Mouse (Mus musculus): ENCODE results near the gene Slitrk5. TPM values are rescaled to one million over a fixed set of nuclear protein-coding genes. Genes with fewer than 3 reads are reported as not detected.
"Not testable (repeated sequence)": the region's sequence is repeated elsewhere in the genome, so short reads cannot be mapped to it uniquely, and the experiment has no call there.

Gene Slitrk5
- 0.53 and 0.65 TPM in 2 replicates for polyA plus RNA-seq (2015; fragmentation: Nextera tagmentation; extraction: Ambion mirVana)

GRCm38 (mm10) chr14:111674664-111675147, at the start of gene Slitrk5:
TSS of gene Slitrk5 (plus strand) at chr14:111675097.
- Histone ChIP-seq H3K27ac (no peak within 1 kb of the TSS), H3K4me2 (peak within 1 kb of the TSS; percentile 99), H3K27me3 (peaks cover 56% of the 10 kb centered on the region), H3K9me3 (no peaks in the 10 kb centered on the region), H3K36me3 (no peaks in the 10 kb centered on the region), H3K4me3 (peak within 1 kb of the TSS; percentile 55), H3K9ac (peak within 1 kb of the TSS; percentile 31; the same call in 1 of the 2 replicates), H3K4me1 (peaks cover 27% of the 10 kb centered on the region; the same call in 1 of the 2 replicates)
- under 1% methylated on average over 22 of the region's 22 CpGs for WGBS
- ATAC-seq (ENCODE audit: borderline replicate concordance, extremely low read depth, low FRiP score, low TSS enrichment) = peak; percentile 77

GRCm38 (mm10) chr14:111672942-111673341, 2.0 kb upstream of the Slitrk5 start:
- 44% methylated on average over 1 of the region's 1 CpGs for WGBS
- Histone ChIP-seq H3K9ac (no peak overlapping the region), H3K27ac (no peak overlapping the region), H3K4me2 (no peak overlapping the region), H3K4me3 (no peak overlapping the region), H3K4me1 (peaks cover 27% of the 10 kb centered on the region; the same call in 1 of the 2 replicates), H3K27me3 (peaks cover 40% of the 10 kb centered on the region), H3K9me3 (no peaks in the 10 kb centered on the region), H3K36me3 (no peaks in the 10 kb centered on the region)
- ATAC-seq (ENCODE audit: borderline replicate concordance, extremely low read depth, low FRiP score, low TSS enrichment) = no peak

DNA sequence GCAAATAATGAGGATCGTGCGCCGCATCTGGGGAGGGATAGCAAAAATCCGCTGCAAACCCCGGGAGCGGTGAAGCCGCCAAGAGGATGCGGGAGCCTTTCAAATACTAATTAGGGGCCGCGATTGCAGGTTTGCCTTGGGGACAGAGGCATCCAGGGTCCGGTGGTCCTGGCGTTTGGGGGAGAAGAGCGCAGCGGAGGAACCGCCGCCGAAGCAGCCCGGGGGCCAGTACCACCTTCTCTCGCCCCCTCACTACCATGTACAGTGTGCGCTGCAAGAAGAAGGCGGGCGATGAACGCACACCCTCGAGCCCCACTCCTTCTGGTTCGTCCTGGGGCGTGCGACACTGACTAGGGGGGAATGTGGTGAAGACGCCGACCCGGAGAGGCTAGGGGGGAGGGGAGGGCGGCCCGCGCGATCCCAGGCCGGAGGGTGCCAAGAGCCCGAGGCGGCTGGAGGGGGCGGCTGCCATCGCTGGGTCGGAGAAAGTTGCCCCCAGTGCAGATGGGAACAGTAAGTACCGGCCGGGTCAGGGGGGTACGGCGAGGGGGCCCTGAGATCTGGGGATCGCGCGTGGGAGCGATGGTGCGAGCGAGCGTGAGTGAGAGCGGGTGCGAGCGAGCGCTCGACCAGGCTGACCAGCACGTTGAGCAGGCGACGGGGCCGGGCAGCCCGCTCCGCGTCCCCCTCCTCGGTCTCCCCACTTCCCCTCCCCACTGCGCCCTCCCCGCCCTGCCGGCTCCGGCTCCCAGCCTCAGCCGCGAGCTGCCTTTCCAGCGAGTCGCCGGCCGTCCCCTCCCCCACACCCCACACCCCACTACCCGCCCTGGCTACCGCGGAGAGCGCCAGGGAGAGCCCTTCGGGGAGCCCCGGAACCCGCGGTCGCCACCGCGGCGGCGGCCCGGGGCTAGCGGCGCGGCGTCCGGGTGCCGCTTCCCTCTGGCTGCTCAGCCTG, 591 bp downstream of the Slitrk5 start:
- peak overlapping the region; percentile 55 for H3K4me3 ChIP-seq
- no peak overlapping the region for H3K27ac ChIP-seq
- H3K4me2 ChIP-seq = peak overlapping the region; percentile 99
- whole genome bisulfite sequencing = under 1% methylated on average over 73 of the region's 94 CpGs
- H3K9me3 ChIP-seq = no peaks in the 10 kb centered on the region
- no peaks in the 10 kb centered on the region for H3K36me3 ChIP-seq
- peak overlapping the region; percentile 31; the same call in 1 of the 2 replicates for H3K9ac ChIP-seq
- ATAC-seq (ENCODE audit: borderline replicate concordance, extremely low read depth, low FRiP score, low TSS enrichment) = peak; percentile 60
- peaks cover 64% of the 10 kb centered on the region for H3K27me3 ChIP-seq
- H3K4me1 ChIP-seq = peaks cover 27% of the 10 kb centered on the region; the same call in 1 of the 2 replicates

DNA sequence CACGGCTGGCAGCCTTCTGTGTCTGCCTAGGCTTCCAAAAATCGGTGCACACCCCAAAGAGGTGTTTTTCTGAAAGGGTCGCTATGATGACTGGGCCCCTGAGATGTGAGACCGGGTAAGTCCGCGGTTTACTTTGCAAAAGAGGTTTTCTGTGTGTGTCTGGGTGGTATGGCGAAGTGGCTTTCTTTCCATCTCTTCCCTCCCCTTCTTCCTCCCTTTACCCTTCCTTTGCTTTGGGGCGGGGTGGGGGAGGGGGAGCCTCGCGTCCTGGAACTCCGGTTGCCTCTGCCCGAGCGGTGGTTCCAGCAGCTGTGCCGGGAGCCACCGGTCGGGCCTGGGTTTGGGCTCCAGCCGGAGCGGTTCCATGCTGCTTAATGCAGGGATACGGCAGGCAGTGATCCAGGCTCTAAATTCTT, 1.3 kb downstream of the Slitrk5 start:
- peak overlapping the region; percentile 99 for H3K4me2 ChIP-seq
- peaks cover 32% of the 10 kb centered on the region; the same call in 1 of the 2 replicates for H3K4me1 ChIP-seq
- H3K27ac ChIP-seq = no peak overlapping the region
- no peaks in the 10 kb centered on the region for H3K36me3 ChIP-seq
- ATAC-seq (ENCODE audit: borderline replicate concordance, extremely low read depth, low FRiP score, low TSS enrichment) = peak; percentile 47; the same call in 1 of the 2 replicates
- H3K9ac ChIP-seq = 0 out of 2 replicates have a peak overlapping the region, but pooled peaks have one; percentile 31
- WGBS = 0% methylated on average over 19 of the region's 19 CpGs
- H3K9me3 ChIP-seq = no peaks in the 10 kb centered on the region
- peak overlapping the region; percentile 55 for H3K4me3 ChIP-seq
- H3K27me3 ChIP-seq = peaks cover 70% of the 10 kb centered on the region

DNA sequence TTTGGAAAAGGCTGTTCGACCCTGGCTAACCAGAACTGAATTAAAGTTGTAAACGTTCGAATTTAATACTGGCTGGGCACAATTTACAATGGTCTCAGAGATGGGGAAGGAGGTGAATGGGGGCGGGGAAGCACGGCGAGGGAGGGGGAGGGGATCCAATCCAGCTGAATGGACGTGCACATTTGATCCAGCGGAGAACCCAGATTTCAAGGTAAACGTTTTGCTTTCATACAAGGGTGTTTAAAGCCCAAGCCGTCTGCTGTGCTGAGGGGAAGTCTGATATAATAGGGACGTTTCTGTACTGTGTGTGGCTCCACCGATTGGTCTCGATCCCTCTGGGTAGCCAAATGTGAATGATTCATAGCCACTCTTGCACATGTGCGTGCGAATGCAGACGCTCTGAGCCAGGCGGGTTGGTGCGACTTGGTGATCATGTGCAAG, 2.0 kb downstream of the Slitrk5 start:
- Histone ChIP-seq H3K27me3 (peaks cover 74% of the 10 kb centered on the region), H3K9me3 (no peaks in the 10 kb centered on the region), H3K4me1 (peaks cover 36% of the 10 kb centered on the region; the same call in 1 of the 2 replicates), H3K4me3 (peak overlapping the region; percentile 55), H3K4me2 (peak overlapping the region; percentile 99), H3K9ac (no peak overlapping the region), H3K27ac (no peak overlapping the region), H3K36me3 (no peaks in the 10 kb centered on the region)
- ATAC-seq (ENCODE audit: borderline replicate concordance, extremely low read depth, low FRiP score, low TSS enrichment) = no peak
- under 1% methylated on average over 18 of the region's 18 CpGs for WGBS

DNA sequence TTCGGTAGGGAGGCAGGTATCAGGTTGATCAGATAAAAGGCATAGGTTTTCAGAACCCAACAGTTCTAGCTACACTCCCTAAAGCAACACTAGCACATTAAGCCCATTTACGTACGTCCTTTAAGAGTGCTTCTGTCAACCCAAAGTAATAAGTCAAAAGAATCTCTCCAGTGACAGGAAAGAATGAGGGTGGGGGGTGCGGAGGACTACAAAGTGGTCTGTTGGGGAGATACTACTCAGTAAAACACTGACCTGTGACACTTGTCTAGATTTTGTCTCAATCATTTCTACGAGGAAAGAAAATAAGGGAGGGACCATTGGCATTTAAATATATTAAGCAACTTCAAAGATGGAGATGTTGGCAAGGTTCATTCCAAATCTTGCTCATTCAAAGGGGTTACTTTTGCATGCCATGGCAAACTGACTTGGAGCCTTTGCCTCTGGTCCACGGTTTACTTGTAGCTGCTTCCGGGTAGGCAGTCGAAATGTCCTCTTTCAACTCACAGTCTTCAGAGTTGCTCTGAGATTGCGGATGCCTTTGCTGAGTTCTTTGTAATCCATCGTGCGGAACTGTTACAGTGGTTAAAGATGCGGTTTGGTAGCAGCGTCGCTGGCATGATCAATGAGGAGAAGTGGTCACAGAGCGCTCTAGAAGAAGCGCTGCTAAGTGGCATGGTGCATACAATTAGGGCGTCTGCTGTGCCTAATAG, 2.6 kb downstream of the Slitrk5 start:
- Histone ChIP-seq H3K9me3 (no peaks in the 10 kb centered on the region), H3K36me3 (no peaks in the 10 kb centered on the region), H3K27ac (no peak overlapping the region), H3K9ac (no peak overlapping the region), H3K4me1 (peaks cover 36% of the 10 kb centered on the region; the same call in 1 of the 2 replicates), H3K4me2 (peak overlapping the region; percentile 99), H3K27me3 (peaks cover 74% of the 10 kb centered on the region), H3K4me3 (peak overlapping the region; percentile 55; the same call in 1 of the 2 replicates)
- 5% methylated on average over 17 of the region's 17 CpGs for WGBS
- no peak for ATAC-seq (ENCODE audit: borderline replicate concordance, extremely low read depth, low FRiP score, low TSS enrichment)

- H3K27ac ChIP-seq = no peak overlapping the region
- H3K27me3 ChIP-seq = peaks cover 60% of the 10 kb centered on the region
- no peaks in the 10 kb centered on the region for H3K36me3 ChIP-seq
- no peaks in the 10 kb centered on the region for H3K9me3 ChIP-seq
- no peak for ATAC-seq (ENCODE audit: borderline replicate concordance, extremely low read depth, low FRiP score, low TSS enrichment)
- no peak overlapping the region for H3K9ac ChIP-seq
- no peak overlapping the region for H3K4me3 ChIP-seq
- peaks cover 30% of the 10 kb centered on the region; the same call in 1 of the 2 replicates for H3K4me1 ChIP-seq
- 0 out of 2 replicates have a peak overlapping the region, but pooled peaks have one; percentile 88 for H3K4me2 ChIP-seq
- WGBS = 51% methylated on average over 8 of the region's 8 CpGs
These were observed 5.4 kb downstream of the Slitrk5 start for GRCm38 (mm10) chr14:111680271-111680670.

- Histone ChIP-seq H3K9me3 (no peaks in the 10 kb centered on the region), H3K36me3 (no peaks in the 10 kb centered on the region), H3K27me3 (peaks cover 51% of the 10 kb centered on the region), H3K9ac (0 out of 2 replicates have a peak overlapping the region, but pooled peaks have one; percentile 18), H3K4me1 (peaks cover 26% of the 10 kb centered on the region; the same call in 1 of the 2 replicates), H3K4me2 (peak overlapping the region; percentile 88), H3K27ac (no peak overlapping the region), H3K4me3 (peak overlapping the region; percentile 43)
- peak; percentile 40; the same call in 1 of the 2 replicates for ATAC-seq (ENCODE audit: borderline replicate concordance, extremely low read depth, low FRiP score, low TSS enrichment)
- WGBS = 0% methylated on average over 38 of the region's 38 CpGs
These were observed 6.3 kb downstream of the Slitrk5 start for GRCm38 (mm10) chr14:111681092-111681708.

- H3K27me3 ChIP-seq = peaks cover 45% of the 10 kb centered on the region
- no peak overlapping the region for H3K27ac ChIP-seq
- no peak overlapping the region for H3K9ac ChIP-seq
- peaks cover 20% of the 10 kb centered on the region; the same call in 1 of the 2 replicates for H3K4me1 ChIP-seq
- H3K4me2 ChIP-seq = peak overlapping the region; percentile 88
- no peak for ATAC-seq (ENCODE audit: borderline replicate concordance, extremely low read depth, low FRiP score, low TSS enrichment)
- H3K9me3 ChIP-seq = no peaks in the 10 kb centered on the region
- WGBS = 1% methylated on average over 13 of the region's 13 CpGs
- H3K4me3 ChIP-seq = peak overlapping the region; percentile 43
- H3K36me3 ChIP-seq = no peaks in the 10 kb centered on the region
These were observed 6.9 kb downstream of the Slitrk5 start for GRCm38 (mm10) chr14:111681773-111682172.

- Histone ChIP-seq H3K36me3 (no peaks in the 10 kb centered on the region), H3K4me1 (peaks cover 9% of the 10 kb centered on the region; the same call in 1 of the 2 replicates), H3K9ac (no peak overlapping the region), H3K27me3 (peaks cover 30% of the 10 kb centered on the region), H3K4me3 (no peak overlapping the region), H3K4me2 (no peak overlapping the region), H3K9me3 (no peaks in the 10 kb centered on the region), H3K27ac (no peak overlapping the region)
- 61% methylated on average over 4 of the region's 4 CpGs for WGBS
- no peak for ATAC-seq (ENCODE audit: borderline replicate concordance, extremely low read depth, low FRiP score, low TSS enrichment)
These were observed 8.6 kb downstream of the Slitrk5 start for GRCm38 (mm10) chr14:111683543-111683942.

DNA sequence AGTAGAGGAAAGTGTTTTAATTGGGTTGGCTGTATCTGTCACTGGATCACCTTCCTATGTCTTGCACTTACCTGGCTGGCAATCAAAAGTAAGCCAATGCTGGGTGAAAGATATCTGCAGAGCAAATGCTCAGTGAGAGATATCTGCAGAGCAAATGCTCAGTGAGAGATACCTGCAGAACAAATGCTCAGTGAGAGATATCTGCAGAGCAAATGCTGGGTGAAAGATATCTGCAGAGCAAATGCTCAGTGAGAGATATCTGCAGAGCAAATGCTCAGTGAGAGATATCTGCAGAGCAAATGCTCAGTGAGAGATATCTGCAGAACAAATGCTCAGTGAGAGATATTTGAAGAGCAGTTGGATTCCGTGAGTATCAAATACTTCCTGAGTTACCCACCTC, 15.2 kb downstream of the Slitrk5 start:
- H3K9me3 ChIP-seq; ATAC-seq (ENCODE audit: borderline replicate concordance, extremely low read depth, low FRiP score, low TSS enrichment); H3K27ac ChIP-seq; H3K4me2 ChIP-seq; H3K4me3 ChIP-seq; H3K4me1 ChIP-seq; H3K9ac ChIP-seq; H3K27me3 ChIP-seq; H3K36me3 ChIP-seq: not testable (repeated sequence)
- WGBS = 41% methylated on average over 1 of the region's 1 CpGs
